Mouse (Mus musculus): ENCODE measurements around the gene Prmt2.

DNA sequence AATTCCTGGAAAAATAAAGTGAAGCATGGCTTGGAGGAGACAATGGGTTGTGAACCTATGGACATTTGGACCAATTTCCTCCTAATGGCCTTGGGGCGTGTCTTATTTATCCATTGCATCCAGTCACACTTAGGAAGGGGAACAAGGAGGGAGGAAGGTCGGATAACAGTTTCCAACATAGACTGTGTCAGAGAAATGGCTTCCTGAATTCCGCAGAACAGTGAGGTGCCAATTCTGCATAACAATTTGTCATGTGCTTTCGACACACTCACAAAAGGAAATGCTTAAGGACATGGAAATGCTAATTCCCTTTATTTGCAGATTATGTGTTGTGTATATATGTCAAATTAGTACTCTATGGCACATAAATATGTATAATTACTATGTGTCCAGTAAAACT lies 52.4 kb downstream of the Prmt2 start:
- TF ChIP-seq CTCF (IDR thresholded peaks at IDR 0.05; ENCODE audit: low read depth), result no peak
- no peak for TF ChIP-seq EP300 (optimal IDR thresholded peaks at IDR 0.05)

Measured in stomach, postnatal 0 days (tissue).